Mouse (Mus musculus): ENCODE measurements around the gene Prss57. TPM values are rescaled to one million over a fixed set of nuclear protein-coding genes. Genes with fewer than 3 reads are reported as not detected.

The Prss57 gene
- polyA plus RNA-seq, 1 experiment from 2014 or later, result 0.49 TPM

DNA sequence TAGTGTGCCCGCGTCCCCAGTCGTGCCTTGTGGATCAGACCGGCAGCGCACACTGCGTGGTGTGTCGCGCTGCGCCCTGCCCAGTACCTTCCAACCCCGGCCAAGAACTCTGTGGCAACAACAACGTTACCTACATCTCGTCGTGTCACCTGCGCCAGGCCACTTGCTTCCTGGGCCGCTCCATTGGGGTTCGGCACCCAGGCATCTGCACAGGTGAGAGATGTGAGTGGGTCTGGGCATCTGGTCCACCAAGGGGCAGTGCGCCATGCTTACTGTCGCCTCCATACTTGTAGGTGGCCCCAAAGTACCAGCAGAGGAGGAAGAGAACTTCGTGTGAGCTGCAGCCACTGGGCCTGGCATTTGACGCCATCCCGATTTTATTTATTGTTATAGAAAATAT is 9.6 kb downstream of the Prss57 start:
- H3K27ac ChIP-seq, result no peak overlapping the region
- no peaks in the 10 kb centered on the region for H3K36me3 ChIP-seq
- H3K4me3 ChIP-seq, result peak overlapping the region; percentile 52
- no peaks in the 10 kb centered on the region for H3K9me3 ChIP-seq (replicated peaks)
- H3K9ac ChIP-seq, result no peak overlapping the region
- WGBS, result 35% methylated on average over 21 of the region's 21 CpGs
- ATAC-seq (replicated peaks; ENCODE audit: insufficient number of reproducible peaks, insufficient read depth, low FRiP score, low read depth), result no peak
- H3K4me1 ChIP-seq (replicated peaks), result peaks cover 44% of the 10 kb centered on the region
- peak overlapping the region; percentile 84 for H3K4me2 ChIP-seq
- H3K27me3 ChIP-seq, result peaks cover 27% of the 10 kb centered on the region; the same call in 1 of the 2 replicates

GRCm38 (mm10) chr10:79780664-79781015 is 10.1 kb downstream of the Prss57 start:
- no peak overlapping the region for H3K27ac ChIP-seq

GRCm38 (mm10) chr10:79779784-79780663 is 10.7 kb downstream of the Prss57 start:
- peaks cover 44% of the 10 kb centered on the region for H3K4me1 ChIP-seq (replicated peaks)
- peak overlapping the region; percentile 84 for H3K4me2 ChIP-seq
- ATAC-seq (replicated peaks; ENCODE audit: insufficient number of reproducible peaks, insufficient read depth, low FRiP score, low read depth), result peak; percentile 84
- H3K4me3 ChIP-seq, result peak overlapping the region; percentile 52
- no peaks in the 10 kb centered on the region for H3K9me3 ChIP-seq (replicated peaks)
- no peaks in the 10 kb centered on the region for H3K36me3 ChIP-seq
- H3K27ac ChIP-seq, result no peak overlapping the region
- peaks cover 27% of the 10 kb centered on the region; the same call in 1 of the 2 replicates for H3K27me3 ChIP-seq
- H3K9ac ChIP-seq, result peak overlapping the region; percentile 47; the same call in 1 of the 2 replicates
- 2% methylated on average over 55 of the region's 55 CpGs for WGBS

More at GRCm38 (mm10) chr10:79780664-79781015, 10.1 kb downstream of the Prss57 start:
- no peaks in the 10 kb centered on the region for H3K36me3 ChIP-seq
- H3K9ac ChIP-seq, result peak overlapping the region; percentile 47; the same call in 1 of the 2 replicates
- ATAC-seq (replicated peaks; ENCODE audit: insufficient number of reproducible peaks, insufficient read depth, low FRiP score, low read depth), result peak; percentile 53
- peaks cover 44% of the 10 kb centered on the region for H3K4me1 ChIP-seq (replicated peaks)
- 2% methylated on average over 13 of the region's 13 CpGs for WGBS
- no peaks in the 10 kb centered on the region for H3K9me3 ChIP-seq (replicated peaks)
- peak overlapping the region; percentile 84 for H3K4me2 ChIP-seq
- H3K4me3 ChIP-seq, result peak overlapping the region; percentile 52
- peaks cover 27% of the 10 kb centered on the region; the same call in 1 of the 2 replicates for H3K27me3 ChIP-seq

GRCm38 (mm10) chr10:79779193-79779592 is 11.6 kb downstream of the Prss57 start:
- peaks cover 20% of the 10 kb centered on the region; the same call in 1 of the 2 replicates for H3K27me3 ChIP-seq
- no peaks in the 10 kb centered on the region for H3K36me3 ChIP-seq
- H3K27ac ChIP-seq, result no peak overlapping the region
- no peak for ATAC-seq (replicated peaks; ENCODE audit: insufficient number of reproducible peaks, insufficient read depth, low FRiP score, low read depth)
- H3K4me1 ChIP-seq (replicated peaks), result peaks cover 44% of the 10 kb centered on the region
- 0 out of 2 replicates have a peak overlapping the region, but pooled peaks have one; percentile 84 for H3K4me2 ChIP-seq
- no peak overlapping the region for H3K4me3 ChIP-seq
- no peaks in the 10 kb centered on the region for H3K9me3 ChIP-seq (replicated peaks)
- H3K9ac ChIP-seq, result 0 out of 2 replicates have a peak overlapping the region, but pooled peaks have one; percentile 8
- 17% methylated on average over 2 of the region's 2 CpGs for whole genome bisulfite sequencing

DNA sequence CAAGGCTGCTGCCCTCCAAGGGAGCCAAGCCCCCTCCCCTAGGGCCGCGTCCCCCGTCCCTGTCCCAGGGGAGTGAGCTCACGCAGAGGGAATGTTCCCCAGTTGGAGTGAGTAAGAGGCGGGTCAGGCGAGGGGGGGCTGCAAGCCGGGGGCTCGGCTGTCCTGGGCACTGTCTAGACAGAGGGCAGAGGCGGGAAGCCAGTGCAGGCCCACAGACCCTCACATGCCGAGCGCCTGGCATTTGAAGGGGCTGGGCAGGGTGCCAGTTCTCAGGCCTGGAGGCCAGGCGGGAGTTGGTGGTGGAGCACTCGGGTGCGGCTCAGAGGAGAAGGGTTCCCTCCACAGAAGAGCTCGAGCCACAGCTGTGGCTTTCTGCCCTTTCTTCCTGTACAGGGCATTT is 12.8 kb downstream of the Prss57 start:
- Histone ChIP-seq H3K4me1 (replicated peaks) (peaks cover 44% of the 10 kb centered on the region), H3K36me3 (no peaks in the 10 kb centered on the region), H3K27ac (peak overlapping the region; percentile 76), H3K4me2 (peak overlapping the region; percentile 84), H3K9ac (no peak overlapping the region; the same call in 1 of the 2 replicates), H3K9me3 (replicated peaks) (no peaks in the 10 kb centered on the region), H3K27me3 (peaks cover 19% of the 10 kb centered on the region; the same call in 1 of the 2 replicates), H3K4me3 (peak overlapping the region; percentile 56)
- peak; percentile 61 for ATAC-seq (replicated peaks; ENCODE audit: insufficient number of reproducible peaks, insufficient read depth, low FRiP score, low read depth)
- whole genome bisulfite sequencing, result 4% methylated on average over 15 of the region's 15 CpGs

DNA sequence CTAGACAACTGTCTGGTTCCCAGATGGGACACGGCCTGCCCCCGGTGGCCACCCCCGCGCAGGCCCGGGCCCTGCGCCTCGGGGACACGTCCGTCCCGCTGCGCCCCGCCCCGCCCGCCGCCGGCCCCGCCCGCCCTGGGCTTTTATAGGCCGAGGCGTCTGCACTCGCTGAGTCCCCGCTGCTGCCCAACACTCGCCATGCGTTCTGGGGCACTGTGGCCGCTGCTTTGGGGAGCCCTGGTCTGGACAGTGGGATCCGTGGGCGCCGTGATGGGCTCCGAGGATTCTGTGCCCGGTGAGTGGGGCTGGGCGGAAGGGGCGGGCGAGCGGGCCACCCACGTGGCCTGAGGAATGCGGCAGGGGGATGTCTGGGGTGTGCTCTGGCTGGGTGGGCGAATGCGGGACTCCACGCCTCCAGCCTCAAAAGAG is 13.6 kb downstream of the Prss57 start, which contains the start of gene Fstl3:
Gene Fstl3, plus strand, starts transcription at position 170 of the 429 bp plus-strand sequence.
- no peaks in the 10 kb centered on the region for H3K9me3 ChIP-seq (replicated peaks)
- WGBS, result 4% methylated on average over 39 of the region's 39 CpGs
- H3K4me1 ChIP-seq (replicated peaks), result peaks cover 44% of the 10 kb centered on the region
- peak within 1 kb of the TSS; percentile 56 for H3K4me3 ChIP-seq
- ATAC-seq (replicated peaks; ENCODE audit: insufficient number of reproducible peaks, insufficient read depth, low FRiP score, low read depth), result no peak
- H3K9ac ChIP-seq, result peak within 1 kb of the TSS; percentile 58
- H3K4me2 ChIP-seq, result peak within 1 kb of the TSS; percentile 84
- H3K27ac ChIP-seq, result peak within 1 kb of the TSS; percentile 76
- peaks cover 14% of the 10 kb centered on the region; the same call in 1 of the 2 replicates for H3K27me3 ChIP-seq
- H3K36me3 ChIP-seq, result no peaks in the 10 kb centered on the region

- peaks cover 30% of the 10 kb centered on the region for H3K4me1 ChIP-seq (replicated peaks)
- H3K27ac ChIP-seq, result no peak overlapping the region
- H3K27me3 ChIP-seq, result 0 out of 2 replicates have a peak, but pooled peaks cover 2% of the 10 kb centered on the region
- H3K9ac ChIP-seq, result no peak overlapping the region
- H3K36me3 ChIP-seq, result no peaks in the 10 kb centered on the region
- no peak overlapping the region for H3K4me3 ChIP-seq
- H3K4me2 ChIP-seq, result no peak overlapping the region
- no peak for ATAC-seq (replicated peaks; ENCODE audit: insufficient number of reproducible peaks, insufficient read depth, low FRiP score, low read depth)
- WGBS, result 61% methylated on average over 5 of the region's 5 CpGs
- no peaks in the 10 kb centered on the region for H3K9me3 ChIP-seq (replicated peaks)
Measured at GRCm38 (mm10) chr10:79774486-79775279, 16.1 kb downstream of the Prss57 start.

GRCm38 (mm10) chr10:79773208-79773607 is 17.6 kb downstream of the Prss57 start:
- H3K27me3 ChIP-seq, result no peaks in the 10 kb centered on the region
- H3K9me3 ChIP-seq (replicated peaks), result no peaks in the 10 kb centered on the region
- no peaks in the 10 kb centered on the region for H3K36me3 ChIP-seq
- WGBS, result 78% methylated on average over 2 of the region's 2 CpGs
- H3K27ac ChIP-seq, result no peak overlapping the region
- no peak overlapping the region for H3K4me3 ChIP-seq
- H3K9ac ChIP-seq, result no peak overlapping the region
- peaks cover 20% of the 10 kb centered on the region for H3K4me1 ChIP-seq (replicated peaks)
- no peak for ATAC-seq (replicated peaks; ENCODE audit: insufficient number of reproducible peaks, insufficient read depth, low FRiP score, low read depth)
- no peak overlapping the region for H3K4me2 ChIP-seq

- no peak for ATAC-seq (replicated peaks; ENCODE audit: insufficient number of reproducible peaks, insufficient read depth, low FRiP score, low read depth)
- 93% methylated on average over 3 of the region's 3 CpGs for WGBS
- Histone ChIP-seq H3K36me3 (no peaks in the 10 kb centered on the region), H3K27me3 (no peaks in the 10 kb centered on the region), H3K4me1 (replicated peaks) (peaks cover 20% of the 10 kb centered on the region), H3K4me2 (no peak overlapping the region), H3K9me3 (replicated peaks) (no peaks in the 10 kb centered on the region), H3K9ac (no peak overlapping the region), H3K27ac (no peak overlapping the region), H3K4me3 (no peak overlapping the region)
Measured at GRCm38 (mm10) chr10:79772320-79772719, 18.4 kb downstream of the Prss57 start.

GRCm38 (mm10) chr10:79769329-79769728 is 21.4 kb downstream of the Prss57 start:
- ATAC-seq (replicated peaks; ENCODE audit: insufficient number of reproducible peaks, insufficient read depth, low FRiP score, low read depth), result no peak
- no peaks in the 10 kb centered on the region for H3K36me3 ChIP-seq
- H3K9me3 ChIP-seq (replicated peaks), result no peaks in the 10 kb centered on the region
- 45% methylated on average over 4 of the region's 4 CpGs for WGBS
- H3K4me2 ChIP-seq, result no peak overlapping the region
- H3K9ac ChIP-seq, result no peak overlapping the region
- H3K27me3 ChIP-seq, result no peaks in the 10 kb centered on the region
- H3K4me3 ChIP-seq, result no peak overlapping the region
- H3K27ac ChIP-seq, result no peak overlapping the region
- peaks cover 31% of the 10 kb centered on the region for H3K4me1 ChIP-seq (replicated peaks)

GRCm38 (mm10) chr10:79768400-79768799 is 22.4 kb downstream of the Prss57 start:
- no peak overlapping the region for H3K27ac ChIP-seq

More at GRCm38 (mm10) chr10:79768400-79768799, 22.4 kb downstream of the Prss57 start:
- no peak for ATAC-seq (replicated peaks; ENCODE audit: insufficient number of reproducible peaks, insufficient read depth, low FRiP score, low read depth)
- Histone ChIP-seq H3K9ac (no peak overlapping the region), H3K4me1 (replicated peaks) (peaks cover 40% of the 10 kb centered on the region), H3K9me3 (replicated peaks) (no peaks in the 10 kb centered on the region), H3K27me3 (no peaks in the 10 kb centered on the region), H3K4me3 (no peak overlapping the region), H3K4me2 (peak overlapping the region; percentile 66; the same call in 1 of the 2 replicates), H3K36me3 (no peaks in the 10 kb centered on the region)
- 2% methylated on average over 5 of the region's 5 CpGs for WGBS

Data from heart, embryonic 15.5 days (tissue).